Mouse (Mus musculus): ENCODE data around the gene B4galnt1. TPM values are rescaled to one million over a fixed set of nuclear protein-coding genes. Genes with fewer than 3 reads are reported as not detected.
"Not testable (repeated sequence)": the region's sequence is repeated elsewhere in the genome, so short reads cannot be mapped to it uniquely, and the experiment has no call there.

The B4galnt1 gene
- polyA plus RNA-seq, 1 experiment: 81.2 TPM

DNA sequence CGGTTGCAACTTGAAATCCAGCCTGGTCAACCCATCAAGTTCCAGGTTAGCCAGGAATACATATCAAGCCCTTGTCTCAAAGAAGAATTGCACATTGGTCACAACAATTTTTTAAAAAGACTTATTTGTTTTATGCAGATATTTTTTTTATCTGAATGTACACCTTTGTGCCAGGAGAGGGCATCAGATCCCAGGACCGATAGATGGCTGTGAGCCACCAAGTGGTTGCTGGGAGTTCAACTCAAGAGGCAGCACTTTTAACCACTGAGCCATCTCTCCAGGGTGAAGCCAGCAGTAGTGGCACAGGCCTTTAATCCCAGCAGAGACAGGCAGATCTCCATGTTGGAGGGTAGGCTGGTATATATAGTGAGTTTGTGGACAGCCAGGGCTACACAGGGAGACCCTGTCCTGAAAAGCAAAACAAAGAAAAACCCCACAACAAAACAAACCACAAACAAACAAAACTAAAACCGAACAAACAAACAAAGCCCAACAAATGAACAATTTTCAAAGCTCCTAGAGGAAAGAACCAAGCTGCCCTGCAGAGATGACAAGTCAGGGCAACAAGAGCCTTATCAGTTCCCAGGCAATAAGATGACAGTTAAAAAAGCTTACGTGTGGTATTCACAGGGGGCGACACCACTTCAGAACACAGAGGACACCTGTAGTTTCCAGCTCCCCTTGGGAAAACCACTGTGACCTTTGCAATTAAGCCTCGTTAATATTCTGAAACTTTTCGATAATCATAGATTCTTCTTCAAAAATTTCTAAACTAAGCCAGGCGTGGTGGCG, 39.6 kb upstream of the B4galnt1 start:
- TF ChIP-seq CTCF (IDR thresholded peaks at IDR 0.05; ENCODE audit: insufficient read depth, low read length): peak; percentile 66
- no peak for TF ChIP-seq POLR2A (IDR thresholded peaks at IDR 0.05; ENCODE audit: borderline replicate concordance, extremely low read depth, low read depth, low read length)
- Histone ChIP-seq H3K4me1 (ENCODE audit: control insufficient read depth, insufficient read depth, low read length) (peaks cover 7% of the 10 kb centered on the region; the same call in 1 of the 2 replicates), H3K4me3 (replicated peaks; ENCODE audit: extremely low read depth, low read depth, low read length) (no peak overlapping the region)
- no peak for DNase-seq
- WGBS: 74% methylated on average over 9 of the region's 9 CpGs

DNA sequence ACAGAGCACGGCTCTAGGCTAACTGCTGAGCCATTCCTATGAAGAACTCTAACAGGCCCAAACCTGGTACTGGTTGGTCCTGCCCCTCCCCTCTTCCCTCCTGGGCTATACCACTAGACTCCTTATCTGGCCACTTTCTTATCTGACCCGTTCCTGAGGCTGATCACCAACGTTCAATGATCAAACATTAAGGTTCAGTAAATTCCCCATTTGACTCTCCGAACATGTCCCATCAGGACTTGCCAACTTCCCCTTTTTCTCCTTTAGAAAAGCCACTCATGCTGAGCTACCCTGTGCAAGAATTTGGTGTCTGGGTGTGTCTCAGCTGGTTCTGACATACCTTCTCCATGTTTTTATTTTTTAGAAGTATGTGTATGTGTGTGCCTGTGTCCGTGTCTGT, 38.4 kb upstream of the B4galnt1 start:
- WGBS: 53% methylated on average over 5 of the region's 5 CpGs
- no peak for TF ChIP-seq POLR2A (IDR thresholded peaks at IDR 0.05; ENCODE audit: borderline replicate concordance, extremely low read depth, low read depth, low read length)
- TF ChIP-seq CTCF (IDR thresholded peaks at IDR 0.05; ENCODE audit: insufficient read depth, low read length): no peak
- DNase-seq: no peak
- Histone ChIP-seq H3K4me1 (ENCODE audit: control insufficient read depth, insufficient read depth, low read length) (peaks cover 3% of the 10 kb centered on the region; the same call in 1 of the 2 replicates), H3K4me3 (replicated peaks; ENCODE audit: extremely low read depth, low read depth, low read length) (no peak overlapping the region)

- Histone ChIP-seq H3K4me1 (ENCODE audit: control insufficient read depth, insufficient read depth, low read length) (peaks cover 3% of the 10 kb centered on the region; the same call in 1 of the 2 replicates), H3K4me3 (replicated peaks; ENCODE audit: extremely low read depth, low read depth, low read length) (no peak overlapping the region)
- no peak for DNase-seq
- WGBS: 44% methylated on average over 7 of the region's 7 CpGs
- TF ChIP-seq CTCF (IDR thresholded peaks at IDR 0.05; ENCODE audit: insufficient read depth, low read length): no peak
- TF ChIP-seq POLR2A (IDR thresholded peaks at IDR 0.05; ENCODE audit: borderline replicate concordance, extremely low read depth, low read depth, low read length): no peak
Observed at GRCm38 (mm10) chr10:127127711-127128279, 37.2 kb upstream of the B4galnt1 start.

GRCm38 (mm10) chr10:127129431-127129830, 35.6 kb upstream of the B4galnt1 start:
- 56% methylated on average over 4 of the region's 4 CpGs for WGBS
- TF ChIP-seq CTCF (IDR thresholded peaks at IDR 0.05; ENCODE audit: insufficient read depth, low read length): no peak
- TF ChIP-seq POLR2A (IDR thresholded peaks at IDR 0.05; ENCODE audit: borderline replicate concordance, extremely low read depth, low read depth, low read length): no peak
- DNase-seq: no peak
- H3K4me1 ChIP-seq (ENCODE audit: control insufficient read depth, insufficient read depth, low read length): no peaks in the 10 kb centered on the region; the same call in 1 of the 2 replicates
- H3K4me3 ChIP-seq (replicated peaks; ENCODE audit: extremely low read depth, low read depth, low read length): no peak overlapping the region

DNA sequence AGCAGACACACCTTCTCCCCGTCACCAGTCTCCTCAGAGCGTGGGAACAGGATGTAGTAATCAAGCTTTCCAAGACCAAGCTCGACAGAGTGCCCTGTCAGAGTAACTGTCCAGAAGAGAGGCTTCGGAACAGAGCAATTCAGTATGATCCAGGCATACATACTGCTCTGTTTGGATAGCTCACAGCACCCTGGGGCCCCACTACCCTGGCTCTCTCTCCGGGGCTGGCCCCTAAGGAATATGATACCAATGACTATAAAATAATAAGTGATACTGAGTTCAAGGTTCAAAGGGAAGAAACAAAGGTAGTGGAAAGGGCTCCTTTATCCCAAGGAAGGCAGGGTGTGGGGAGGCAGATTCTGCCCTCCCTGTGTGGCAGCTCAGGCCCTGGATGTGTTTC, 32.6 kb upstream of the B4galnt1 start:
- no peak for TF ChIP-seq POLR2A (IDR thresholded peaks at IDR 0.05; ENCODE audit: borderline replicate concordance, extremely low read depth, low read depth, low read length)
- TF ChIP-seq CTCF (IDR thresholded peaks at IDR 0.05; ENCODE audit: insufficient read depth, low read length): no peak
- 48% methylated on average over 5 of the region's 5 CpGs for WGBS
- no peak for DNase-seq
- no peaks in the 10 kb centered on the region for H3K4me1 ChIP-seq (ENCODE audit: control insufficient read depth, insufficient read depth, low read length)
- H3K4me3 ChIP-seq (replicated peaks; ENCODE audit: extremely low read depth, low read depth, low read length): no peak overlapping the region

- 73% methylated on average over 3 of the region's 3 CpGs for WGBS
- H3K4me3 ChIP-seq (replicated peaks; ENCODE audit: extremely low read depth, low read depth, low read length); DNase-seq; H3K4me1 ChIP-seq (ENCODE audit: control insufficient read depth, insufficient read depth, low read length): not testable (repeated sequence)
- peak; percentile 43; the same call in 1 of the 2 replicates for TF ChIP-seq CTCF (IDR thresholded peaks at IDR 0.05; ENCODE audit: insufficient read depth, low read length)
Observed at GRCm38 (mm10) chr10:127134394-127135035, 30.5 kb upstream of the B4galnt1 start.

DNA sequence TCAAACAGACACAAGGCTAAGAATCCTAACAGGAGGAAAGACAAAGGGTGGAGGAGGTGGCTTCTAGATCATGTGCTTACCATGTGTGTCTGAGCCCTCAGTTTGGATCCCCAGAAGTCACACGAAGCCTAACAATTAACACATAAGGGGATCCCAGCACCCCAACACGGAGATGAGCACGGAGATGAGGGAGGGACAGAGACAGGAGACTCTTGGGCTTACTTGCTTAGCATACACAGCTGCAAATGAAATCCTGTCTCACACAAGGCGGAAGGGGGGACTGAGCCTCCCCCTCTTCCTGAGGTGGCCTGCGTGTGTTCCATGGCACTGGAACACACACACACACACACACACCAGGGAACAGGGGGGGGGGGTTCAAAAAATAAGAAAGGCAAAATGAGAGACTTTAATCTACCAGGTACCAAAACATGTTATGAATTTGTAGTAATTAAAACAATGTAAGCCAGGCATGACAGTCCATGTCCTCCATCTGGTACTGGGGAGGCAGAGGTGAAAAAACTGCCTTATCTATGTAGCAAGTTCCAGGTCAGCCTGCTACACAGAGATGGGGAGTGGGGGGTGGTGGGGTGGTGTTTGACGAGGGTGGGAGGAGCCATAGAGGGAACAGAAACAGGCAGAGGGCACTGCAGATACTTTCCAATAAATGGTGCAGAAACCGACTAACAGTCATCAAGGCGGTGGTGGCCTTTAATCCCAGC, 29.7 kb upstream of the B4galnt1 start:
- no peak for DNase-seq
- TF ChIP-seq POLR2A (IDR thresholded peaks at IDR 0.05; ENCODE audit: borderline replicate concordance, extremely low read depth, low read depth, low read length) (no peak), CTCF (IDR thresholded peaks at IDR 0.05; ENCODE audit: insufficient read depth, low read length) (no peak)
- Histone ChIP-seq H3K4me3 (replicated peaks; ENCODE audit: extremely low read depth, low read depth, low read length) (no peak overlapping the region), H3K4me1 (ENCODE audit: control insufficient read depth, insufficient read depth, low read length) (no peaks in the 10 kb centered on the region)
- WGBS: 39% methylated on average over 8 of the region's 8 CpGs

- Histone ChIP-seq H3K4me1 (ENCODE audit: control insufficient read depth, insufficient read depth, low read length) (no peaks in the 10 kb centered on the region), H3K4me3 (replicated peaks; ENCODE audit: extremely low read depth, low read depth, low read length) (no peak overlapping the region)
- 59% methylated on average over 4 of the region's 4 CpGs for WGBS
- TF ChIP-seq CTCF (IDR thresholded peaks at IDR 0.05; ENCODE audit: insufficient read depth, low read length) (no peak), POLR2A (IDR thresholded peaks at IDR 0.05; ENCODE audit: borderline replicate concordance, extremely low read depth, low read depth, low read length) (no peak)
- DNase-seq: no peak
Observed at GRCm38 (mm10) chr10:127136510-127136909, 28.5 kb upstream of the B4galnt1 start.

- no peak for DNase-seq
- no peak for TF ChIP-seq CTCF (IDR thresholded peaks at IDR 0.05; ENCODE audit: insufficient read depth, low read length)
- no peak for TF ChIP-seq POLR2A (IDR thresholded peaks at IDR 0.05; ENCODE audit: borderline replicate concordance, extremely low read depth, low read depth, low read length)
- H3K4me1 ChIP-seq (ENCODE audit: control insufficient read depth, insufficient read depth, low read length): no peaks in the 10 kb centered on the region
- no peak overlapping the region for H3K4me3 ChIP-seq (replicated peaks; ENCODE audit: extremely low read depth, low read depth, low read length)
- WGBS: 72% methylated on average over 3 of the region's 3 CpGs
Observed at GRCm38 (mm10) chr10:127137896-127138295, 27.1 kb upstream of the B4galnt1 start.
